Comparison of ENCODE assay signal across 20 mouse cellular contexts in the genomic region with DNA sequence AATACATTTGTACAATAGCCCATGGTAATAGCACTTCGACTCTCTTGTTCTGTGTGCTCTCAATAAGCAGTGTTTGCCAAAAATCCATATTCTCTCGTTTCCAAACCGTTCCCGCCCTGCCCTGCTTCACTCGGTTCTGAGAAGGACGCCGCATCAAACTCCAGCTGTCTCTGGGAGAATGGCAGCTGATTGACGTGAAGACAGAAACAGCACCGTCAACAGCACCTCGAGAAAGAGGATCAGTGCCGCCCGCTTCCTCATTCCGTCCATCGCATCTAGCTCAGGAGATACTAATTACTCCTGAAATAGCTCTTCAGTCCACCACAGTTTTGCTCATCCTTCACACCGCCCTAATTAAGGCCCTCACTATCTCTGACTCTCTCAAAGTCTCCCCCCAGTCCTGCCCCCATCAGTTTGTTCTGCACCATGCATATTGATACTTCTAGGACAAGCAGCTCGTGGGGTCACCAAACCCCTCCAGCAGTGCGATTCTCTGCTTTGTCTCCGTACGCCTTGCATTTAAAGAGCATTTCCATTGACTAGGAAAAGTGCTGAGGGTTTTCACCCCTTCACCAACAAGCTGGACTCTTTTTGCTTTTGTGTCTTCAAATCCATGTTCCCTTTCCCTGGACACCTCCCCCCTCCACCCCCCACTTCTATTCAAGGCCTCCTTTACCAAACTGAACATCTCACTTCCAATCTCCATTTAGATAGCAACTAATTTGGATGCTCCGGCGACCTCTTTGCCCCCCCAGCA. TPM values are rescaled to one million over a fixed set of nuclear protein-coding genes. Genes with fewer than 3 reads are reported as not detected.
DNase-seq lines count a peak whose midpoint lies in the region; ATAC-seq lines count a peak whose summit lies in the region.
"Had no signal": no experiment of that assay in that cellular context is flagged by ENCODE, and none has a peak within 500 bp of the region (broad histone marks: within the 10 kb centered on the region; RNA-seq: fewer than 3 reads in every experiment).

No protein-coding gene starts in this region.

- peak overlapping the region; percentile 25 for H3K4me2 ChIP-seq in forebrain, embryonic 12.5 days
- H3K4me2 ChIP-seq in hindbrain, embryonic 13.5 days = peak overlapping the region; percentile 9
- H3K4me2 ChIP-seq in midbrain, embryonic 14.5 days (ENCODE audit: low read length) = peak overlapping the region; percentile 29
- H3K4me2 ChIP-seq: embryonic facial prominence, embryonic 13.5 days; heart, embryonic 15.5 days; limb, embryonic 13.5 days; liver, embryonic 15.5 days had no signal

- peak; percentile 51; the same call in 1 of the 2 replicates for ATAC-seq in forebrain, embryonic 12.5 days (ENCODE audit: low FRiP score)
- no peak for ATAC-seq in hindbrain, embryonic 13.5 days (ENCODE audit: low FRiP score)
- ATAC-seq in midbrain, embryonic 14.5 days (ENCODE audit: low FRiP score, low TSS enrichment) = no peak
- ATAC-seq: lung, postnatal 0 days had no signal

- peak overlapping the region; percentile 48; the same call in 1 of the 2 replicates for H3K27ac ChIP-seq in embryonic facial prominence, embryonic 10.5 days (replicated peaks)
- H3K27ac ChIP-seq in forebrain, embryonic 12.5 days = peak overlapping the region; percentile 75
- H3K27ac ChIP-seq in hindbrain, embryonic 13.5 days = no peak overlapping the region
- peak overlapping the region; percentile 47 for H3K27ac ChIP-seq in midbrain, embryonic 14.5 days (replicated peaks; ENCODE audit: low read depth, low read length)
- H3K27ac ChIP-seq: embryonic facial prominence, embryonic 13.5 days; gastrocnemius, adult 2 months; heart, embryonic 15.5 days; limb, embryonic 13.5 days; liver, embryonic 15.5 days had no signal

- no peak overlapping the region for H3K4me3 ChIP-seq in embryonic facial prominence, embryonic 10.5 days
- H3K4me3 ChIP-seq in forebrain, embryonic 12.5 days (replicated peaks) = no peak overlapping the region
- no peak overlapping the region for H3K4me3 ChIP-seq in hindbrain, embryonic 13.5 days
- no peak overlapping the region for H3K4me3 ChIP-seq in midbrain, embryonic 14.5 days (replicated peaks; ENCODE audit: low read depth, low read length)
- H3K4me3 ChIP-seq: embryonic facial prominence, embryonic 13.5 days; gastrocnemius, adult 2 months; heart, embryonic 15.5 days; limb, embryonic 13.5 days; liver, embryonic 15.5 days; myocyte had no signal

- no peaks in the 10 kb centered on the region for H3K27me3 ChIP-seq in embryonic facial prominence, embryonic 10.5 days (replicated peaks; ENCODE audit: low read depth, poor library complexity, severe bottlenecking)
- no peaks in the 10 kb centered on the region for H3K27me3 ChIP-seq in forebrain, embryonic 12.5 days
- no peaks in the 10 kb centered on the region for H3K27me3 ChIP-seq in hindbrain, embryonic 13.5 days
- no peaks in the 10 kb centered on the region for H3K27me3 ChIP-seq in midbrain, embryonic 14.5 days (ENCODE audit: control insufficient read depth, insufficient read depth, low read length)
- H3K27me3 ChIP-seq: embryonic facial prominence, embryonic 13.5 days; heart, embryonic 15.5 days; limb, embryonic 13.5 days; liver, embryonic 15.5 days had no signal

- WGBS in embryonic facial prominence, embryonic 10.5 days = 70% methylated on average over 21 of the region's 21 CpGs
- 21% methylated on average over 21 of the region's 21 CpGs for WGBS in forebrain, embryonic 12.5 days
- WGBS in hindbrain, embryonic 13.5 days = 54% methylated on average over 21 of the region's 21 CpGs
- WGBS in midbrain, embryonic 14.5 days = 22% methylated on average over 21 of the region's 21 CpGs

- intact Hi-C loops in heart, postnatal 14 days (cut with DNase I) = no loop called here

- peaks cover 11% of the 10 kb centered on the region; the same call in 1 of the 2 replicates for H3K4me1 ChIP-seq in embryonic facial prominence, embryonic 10.5 days
- H3K4me1 ChIP-seq in forebrain, embryonic 12.5 days = peaks cover 41% of the 10 kb centered on the region
- peaks cover 31% of the 10 kb centered on the region for H3K4me1 ChIP-seq in hindbrain, embryonic 13.5 days (replicated peaks)
- H3K4me1 ChIP-seq in midbrain, embryonic 14.5 days (ENCODE audit: control insufficient read depth, insufficient read depth, low read length) = peaks cover 25% of the 10 kb centered on the region
- H3K4me1 ChIP-seq: embryonic facial prominence, embryonic 13.5 days; heart, embryonic 15.5 days; limb, embryonic 13.5 days; liver, embryonic 15.5 days had no signal

- H3K9me3 ChIP-seq in embryonic facial prominence, embryonic 10.5 days = no peaks in the 10 kb centered on the region
- no peaks in the 10 kb centered on the region for H3K9me3 ChIP-seq in forebrain, embryonic 12.5 days
- no peaks in the 10 kb centered on the region for H3K9me3 ChIP-seq in hindbrain, embryonic 13.5 days
- no peaks in the 10 kb centered on the region for H3K9me3 ChIP-seq in midbrain, embryonic 14.5 days (ENCODE audit: control insufficient read depth, low read length)
- H3K9me3 ChIP-seq: embryonic facial prominence, embryonic 13.5 days; heart, embryonic 15.5 days; limb, embryonic 13.5 days; liver, embryonic 15.5 days had no signal

- H3K9ac ChIP-seq in forebrain, embryonic 12.5 days = no peak overlapping the region
- no peak overlapping the region for H3K9ac ChIP-seq in hindbrain, embryonic 13.5 days
- peak overlapping the region; percentile 27 for H3K9ac ChIP-seq in midbrain, embryonic 14.5 days (replicated peaks; ENCODE audit: low read length)
- H3K9ac ChIP-seq: embryonic facial prominence, embryonic 13.5 days; heart, embryonic 15.5 days; limb, embryonic 13.5 days; liver, embryonic 15.5 days had no signal

- H3K36me3 ChIP-seq in embryonic facial prominence, embryonic 10.5 days (replicated peaks) = peaks cover 11% of the 10 kb centered on the region
- peaks cover 20% of the 10 kb centered on the region for H3K36me3 ChIP-seq in forebrain, embryonic 12.5 days (replicated peaks)
- peaks cover 5% of the 10 kb centered on the region for H3K36me3 ChIP-seq in hindbrain, embryonic 13.5 days
- H3K36me3 ChIP-seq in midbrain, embryonic 14.5 days (ENCODE audit: control insufficient read depth, insufficient read depth, low read length) = peaks cover 18% of the 10 kb centered on the region
- H3K36me3 ChIP-seq: heart, embryonic 15.5 days; limb, embryonic 13.5 days; liver, embryonic 15.5 days had no signal

- DNase-seq in embryonic facial prominence, embryonic 10.5 days (ENCODE audit: low spot score) = peak; percentile 12
- DNase-seq in midbrain, embryonic 14.5 days = peak; percentile 40
- DNase-seq in urinary bladder, postnatal 10 days (ENCODE audit: low spot score) = no peak
- DNase-seq in heart, adult 18-20 months = no peak
- no peak for DNase-seq in heart, postnatal 14 days
- no peak for DNase-seq in layer of hippocampus, adult 11-12 months (ENCODE audit: low spot score)
- DNase-seq: cerebellum, postnatal 14 days; gastrocnemius, adult 2 months; kidney, adult 8-10 months; kidney, postnatal 25 days; thymus, postnatal 4 days had no signal

RNA-seq across cellular contexts. Expression of a gene that starts 49.3 kb away (rescaled TPM):
- 9.2 and 11.5 TPM in 2 replicates for polyA plus RNA-seq in embryonic facial prominence, embryonic 10.5 days (2016; fragmentation: Nextera tagmentation; extraction: Ambion mirVana)
- 49.5 and 49.6 TPM in 2 replicates for polyA plus RNA-seq in forebrain, embryonic 12.5 days (2016; fragmentation: Nextera tagmentation; extraction: Ambion mirVana)
- 48.9 and 51.6 TPM in 2 replicates for polyA plus RNA-seq in hindbrain, embryonic 13.5 days (2015; fragmentation: Nextera tagmentation; extraction: Ambion mirVana)
- 63.4 and 72.2 TPM in 2 replicates for polyA plus RNA-seq in midbrain, embryonic 14.5 days (2014; fragmentation: Nextera tagmentation; extraction: Ambion mirVana)
- total RNA-seq in heart, adult 18-20 months (2021) = 10 to 100 TPM; 18.4 to 18.5 TPM
- total RNA-seq in heart, postnatal 14 days (2021) = 10 to 100 TPM; 10.1 to 11.7 TPM
- total RNA-seq: megakaryocyte, adult 5-6 weeks had no signal

Comparison
In these comparisons a context has a peak if more than half of its experiments do, and no peak if none do; other contexts are left out.
1. DNase-seq: peak in embryonic facial prominence, embryonic 10.5 days (single experiment) and midbrain, embryonic 14.5 days (single experiment); none in urinary bladder, postnatal 10 days (single experiment), heart, adult 18-20 months (0 of 2), heart, postnatal 14 days (0 of 2) and layer of hippocampus, adult 11-12 months (single experiment).
2. Peak in every context shown above with its lines, with median percentiles within 50 percentile points of each other: H3K4me2 ChIP-seq.